Mouse (Mus musculus) bone marrow, adult 2 months (tissue): ENCODE measurements at regions not wholly inside any gene's neighbourhood (a gene's known extent, or its start where the extent isn't known, plus 50 kb on each side); places are given as distances from the start of the nearest gene placed in this dataset.

Experiments
- CTCF ChIP-seq: fragments of 200-500 bp; IDR thresholded peaks from 2 replicates; pipeline ENCODE4 v1.5.1; 2011; ENCODE audit warnings: low read length, control low read depth; ENCODE audit not compliant: control insufficient read depth, insufficient read depth
- POLR2A ChIP-seq: fragments of 200-500 bp; IDR thresholded peaks from 2 replicates; pipeline ENCODE4 v1.6.1; 2011; ENCODE audit warnings: low read depth, mild to moderate bottlenecking, control low read depth, low read length, borderline replicate concordance; ENCODE audit not compliant: control insufficient read depth

GRCm38 (mm10) chr2:50827097-50827496 is 321.8 kb downstream of the Rnd3 start:
- TF ChIP-seq CTCF (no peak), POLR2A (no peak)
